Mouse (Mus musculus) cerebellum, adult 18-20 months (tissue): ENCODE measurements around the gene Adcy7.
A peak's percentile ranks its signal among the peaks of the same experiment; 100 is the strongest.

Experiments
- DNase-seq, 2 experiments: peaks; one replicate each; pipeline ENCODE4 v3.0.0; 2021

Adcy7 gene

GRCm38 (mm10) chr8:88301589-88302437 lies 29.6 kb downstream of the Adcy7 start:
- DNase-seq: no peak

- no peak for DNase-seq
Observed at GRCm38 (mm10) chr8:88305814-88306213, 33.6 kb downstream of the Adcy7 start.

- DNase-seq: no peak
Observed at GRCm38 (mm10) chr8:88306511-88306910, 34.3 kb downstream of the Adcy7 start.

GRCm38 (mm10) chr8:88307736-88308135 lies 35.5 kb downstream of the Adcy7 start:
- no peak for DNase-seq

GRCm38 (mm10) chr8:88309274-88309873 lies 37.2 kb downstream of the Adcy7 start:
- DNase-seq: no peak

- DNase-seq: no peak
Observed at GRCm38 (mm10) chr8:88309881-88310280, 37.7 kb downstream of the Adcy7 start.

GRCm38 (mm10) chr8:88310286-88310685 lies 38.1 kb downstream of the Adcy7 start:
- DNase-seq: no peak

- DNase-seq: peak in 1 of 2 experiments; percentile 38
Observed at GRCm38 (mm10) chr8:88312966-88313365, 40.8 kb downstream of the Adcy7 start.

- DNase-seq: peak; percentile 26 to 38
Observed at GRCm38 (mm10) chr8:88313991-88314390, 41.8 kb downstream of the Adcy7 start.

- no peak for DNase-seq
Observed at GRCm38 (mm10) chr8:88315302-88315701, 43.1 kb downstream of the Adcy7 start.

- no peak for DNase-seq
Observed at GRCm38 (mm10) chr8:88316139-88316931, 44.1 kb downstream of the Adcy7 start.

GRCm38 (mm10) chr8:88317341-88317740 lies 45.1 kb downstream of the Adcy7 start:
- no peak for DNase-seq

- no peak for DNase-seq
Observed at GRCm38 (mm10) chr8:88318151-88318550, 45.9 kb downstream of the Adcy7 start.

- no peak for DNase-seq
Observed at GRCm38 (mm10) chr8:88320134-88320533, 47.9 kb downstream of the Adcy7 start.

- no peak for DNase-seq
Observed at GRCm38 (mm10) chr8:88321387-88321786, 49.2 kb downstream of the Adcy7 start.

GRCm38 (mm10) chr8:88323523-88323922 lies 51.3 kb downstream of the Adcy7 start:
- no peak for DNase-seq

GRCm38 (mm10) chr8:88324760-88325159 lies 52.6 kb downstream of the Adcy7 start:
- no peak for DNase-seq

- DNase-seq: no peak
Observed at GRCm38 (mm10) chr8:88325251-88325650, 53.0 kb downstream of the Adcy7 start.

GRCm38 (mm10) chr8:88325795-88326194 lies 53.6 kb downstream of the Adcy7 start:
- no peak for DNase-seq

GRCm38 (mm10) chr8:88326328-88326727 lies 54.1 kb downstream of the Adcy7 start:
- no peak for DNase-seq

- no peak for DNase-seq
Observed at GRCm38 (mm10) chr8:88328689-88329088, 56.5 kb downstream of the Adcy7 start.

- no peak for DNase-seq
Observed at GRCm38 (mm10) chr8:88330816-88331215, 58.6 kb downstream of the Adcy7 start.

- DNase-seq: no peak
Observed at GRCm38 (mm10) chr8:88334384-88334783, 62.2 kb downstream of the Adcy7 start.

GRCm38 (mm10) chr8:88334975-88335374 lies 62.8 kb downstream of the Adcy7 start:
- DNase-seq: no peak
